Mouse (Mus musculus) small intestine, adult 2 months (tissue): ENCODE measurements around the gene Ccdc134. TPM values are rescaled to one million over a fixed set of nuclear protein-coding genes. Genes with fewer than 3 reads are reported as not detected.

Experiments
- H3K27ac ChIP-seq: fragments of 200-500 bp; 2 replicates; pipeline ENCODE4 v1.5.1; 2012; ENCODE audit warnings: low read depth, low read length, control low read depth, inconsistent platforms; ENCODE audit not compliant: insufficient read depth
- H3K27me3 ChIP-seq: fragments of 200-500 bp; 2 replicates; pipeline ENCODE4 v1.6.1; 2012; ENCODE audit warnings: mild to moderate bottlenecking, moderate library complexity, low read length, inconsistent platforms; ENCODE audit not compliant: control insufficient read depth, insufficient read depth
- H3K36me3 ChIP-seq: fragments of 200-500 bp; 2 replicates; pipeline ENCODE4 v1.6.1; 2012; ENCODE audit warnings: mild to moderate bottlenecking, low read length, control low read depth, inconsistent platforms; ENCODE audit not compliant: control insufficient read depth, insufficient read depth
- H3K4me1 ChIP-seq: fragments of 200-500 bp; 2 replicates; pipeline ENCODE4 v1.6.1; 2012; ENCODE audit warnings: low read length, inconsistent platforms, mixed read lengths; ENCODE audit not compliant: control insufficient read depth, insufficient read depth, insufficient read length
- H3K4me3 ChIP-seq: fragments of 200-500 bp; 2 replicates; pipeline ENCODE4 v1.5.1; 2012; ENCODE audit warnings: low read depth, mild to moderate bottlenecking, control low read depth, inconsistent platforms, low read length, moderate library complexity
- CTCF ChIP-seq: fragments of 200-500 bp; IDR thresholded peaks from 2 replicates; pipeline ENCODE4 v1.5.1; 2012; ENCODE audit warnings: low read depth, mild to moderate bottlenecking, control low read depth, inconsistent platforms, low read length, moderate library complexity, mixed read lengths; ENCODE audit not compliant: insufficient replicate concordance, insufficient read length; ENCODE audit errors: extremely low read depth
- POLR2A ChIP-seq: fragments of 200-500 bp; IDR thresholded peaks from 2 replicates; pipeline ENCODE4 v1.6.1; 2012; ENCODE audit warnings: low read depth, mild to moderate bottlenecking, control low read depth, inconsistent platforms, low read length, moderate library complexity
- WGBS: fragments of 180-500 bp; shearing (Covaris S2); methylation state at CpG from one replicate; pipeline ENCODE4 v1.1.7; 2018; 5-methylcytosine and 5-hydroxymethylcytosine counted together
- polyA plus RNA-seq: library from polyadenylated mRNA; depleted of rRNA; stranded (reverse); fragments of >200 nt; gene quantifications from 2 replicates; pipeline ENCODE4 v1.2.3, GENCODE M21; 2012

The Ccdc134 gene
- polyA plus RNA-seq, 1 experiment: 6.9 TPM

DNA sequence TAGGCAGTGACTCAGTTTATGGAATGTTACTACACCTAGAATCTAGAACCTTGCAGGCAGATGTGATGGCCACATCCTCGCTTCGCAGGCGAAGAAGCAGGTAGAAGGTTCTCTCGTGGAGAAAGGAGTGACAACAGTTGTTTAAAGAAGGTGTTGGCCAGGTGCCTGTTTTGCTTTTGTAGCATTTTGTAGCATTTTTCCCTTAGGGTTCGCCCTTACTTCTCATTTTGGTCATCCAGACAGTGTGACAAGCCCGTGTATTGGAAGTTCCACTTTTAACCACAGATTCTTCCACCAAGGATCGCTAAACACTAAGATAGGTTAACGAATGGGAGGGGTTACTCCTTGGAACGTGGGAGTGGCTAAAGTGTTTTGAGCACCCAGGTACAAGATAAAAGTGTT, 20.8 kb downstream of the Ccdc134 start:
- no peaks in the 10 kb centered on the region for H3K36me3 ChIP-seq
- H3K4me3 ChIP-seq: peak overlapping the region; percentile 82
- TF ChIP-seq CTCF: no peak
- H3K27me3 ChIP-seq: no peaks in the 10 kb centered on the region
- peaks cover 18% of the 10 kb centered on the region; the same call in 1 of the 2 replicates for H3K4me1 ChIP-seq
- H3K27ac ChIP-seq: peak overlapping the region; percentile 75
- WGBS: 5% methylated on average over 9 of the region's 9 CpGs

DNA sequence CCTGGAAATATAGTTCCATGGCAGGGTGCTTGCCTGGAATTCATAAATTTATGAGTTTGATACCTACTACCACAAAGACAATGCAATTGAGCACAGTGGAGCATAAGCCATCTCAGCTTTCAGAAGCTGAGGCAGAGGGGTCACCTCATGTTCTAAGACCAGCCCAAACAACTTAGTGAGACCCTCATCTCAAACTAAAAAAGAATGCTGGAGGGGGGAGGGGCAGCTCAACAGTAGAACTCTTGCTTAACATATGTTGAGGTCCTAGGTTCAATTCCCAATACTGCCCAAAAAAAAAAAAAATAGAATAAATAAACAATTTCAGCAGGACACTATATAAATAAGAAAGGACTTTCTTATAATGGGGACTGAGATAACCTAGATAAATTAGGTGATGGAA, 22.3 kb downstream of the Ccdc134 start:
- H3K27me3 ChIP-seq: no peaks in the 10 kb centered on the region
- no peak overlapping the region for H3K4me3 ChIP-seq
- H3K36me3 ChIP-seq: no peaks in the 10 kb centered on the region
- H3K4me1 ChIP-seq: peaks cover 18% of the 10 kb centered on the region
- TF ChIP-seq POLR2A: no peak
- no peak for TF ChIP-seq CTCF
- no peak overlapping the region for H3K27ac ChIP-seq

DNA sequence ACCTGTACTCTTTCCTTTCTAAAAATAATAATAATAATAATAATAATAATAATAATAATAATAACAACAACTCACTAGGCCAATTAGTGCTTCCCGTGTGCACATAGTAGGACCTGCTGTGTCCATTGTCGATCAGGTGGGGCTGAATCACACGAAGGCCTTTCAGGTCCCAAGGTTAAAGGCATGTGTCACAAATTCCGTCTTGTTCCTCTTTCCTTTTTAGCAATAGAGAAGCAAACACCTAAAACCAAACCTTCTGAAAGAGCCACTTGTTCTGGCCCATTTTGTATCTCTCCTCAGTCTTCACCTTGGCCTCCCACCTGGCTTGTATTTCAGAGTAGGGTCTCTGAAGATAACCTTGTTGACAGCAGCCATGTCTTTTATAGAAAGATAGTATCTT, 23.5 kb downstream of the Ccdc134 start:
- 78% methylated on average over 4 of the region's 4 CpGs for WGBS
- H3K27ac ChIP-seq: no peak overlapping the region
- H3K4me1 ChIP-seq: peaks cover 15% of the 10 kb centered on the region
- H3K4me3 ChIP-seq: no peak overlapping the region
- TF ChIP-seq POLR2A (no peak), CTCF (no peak)
- H3K36me3 ChIP-seq: no peaks in the 10 kb centered on the region; the same call in 1 of the 2 replicates
- no peaks in the 10 kb centered on the region for H3K27me3 ChIP-seq

DNA sequence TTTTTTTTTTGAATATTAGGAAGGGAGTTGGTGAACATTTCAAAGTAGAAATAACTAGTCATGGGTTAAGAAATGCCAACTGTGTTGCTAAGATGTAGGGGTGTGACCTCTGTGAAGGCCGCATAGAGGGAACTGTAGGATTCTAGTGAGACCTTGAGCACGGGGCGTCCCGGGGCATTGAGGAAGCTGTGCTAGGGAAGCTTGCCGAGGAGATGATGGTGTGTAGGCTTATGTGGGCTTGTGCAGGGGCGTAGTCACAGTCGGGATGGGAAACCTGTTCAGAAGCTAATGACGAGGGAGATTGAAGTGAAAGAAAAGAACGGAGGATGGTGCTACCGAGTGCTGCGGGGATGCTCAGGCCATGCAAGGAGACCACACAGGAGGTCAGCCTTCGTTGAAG, 24.3 kb downstream of the Ccdc134 start:
- 73% methylated on average over 12 of the region's 12 CpGs for WGBS
- no peaks in the 10 kb centered on the region for H3K27me3 ChIP-seq
- no peaks in the 10 kb centered on the region; the same call in 1 of the 2 replicates for H3K36me3 ChIP-seq
- H3K4me3 ChIP-seq: no peak overlapping the region
- TF ChIP-seq CTCF (no peak), POLR2A (no peak)
- H3K4me1 ChIP-seq: peaks cover 15% of the 10 kb centered on the region
- no peak overlapping the region for H3K27ac ChIP-seq

- Histone ChIP-seq H3K27ac (no peak overlapping the region), H3K4me3 (no peak overlapping the region), H3K36me3 (no peaks in the 10 kb centered on the region; the same call in 1 of the 2 replicates), H3K4me1 (peaks cover 15% of the 10 kb centered on the region), H3K27me3 (no peaks in the 10 kb centered on the region)
- WGBS: 75% methylated on average over 7 of the region's 7 CpGs
- no peak for TF ChIP-seq CTCF
- no peak for TF ChIP-seq POLR2A
These were observed 24.7 kb downstream of the Ccdc134 start for GRCm38 (mm10) chr15:82152435-82152834.

- TF ChIP-seq POLR2A (no peak), CTCF (no peak)
- peaks cover 23% of the 10 kb centered on the region for H3K4me1 ChIP-seq
- no peaks in the 10 kb centered on the region for H3K27me3 ChIP-seq
- no peaks in the 10 kb centered on the region; the same call in none of the 2 replicates for H3K36me3 ChIP-seq
- WGBS: 89% methylated on average over 6 of the region's 6 CpGs
- peak overlapping the region; percentile 2; the same call in 1 of the 2 replicates for H3K27ac ChIP-seq
- H3K4me3 ChIP-seq: no peak overlapping the region
These were observed 28.6 kb downstream of the Ccdc134 start for GRCm38 (mm10) chr15:82156298-82156697.

GRCm38 (mm10) chr15:82156902-82157301, 29.2 kb downstream of the Ccdc134 start:
- Histone ChIP-seq H3K4me3 (no peak overlapping the region), H3K27me3 (no peaks in the 10 kb centered on the region), H3K4me1 (peaks cover 23% of the 10 kb centered on the region), H3K27ac (peak overlapping the region; percentile 2; the same call in 1 of the 2 replicates), H3K36me3 (no peaks in the 10 kb centered on the region; the same call in none of the 2 replicates)
- 65% methylated on average over 10 of the region's 10 CpGs for WGBS
- TF ChIP-seq POLR2A: no peak
- TF ChIP-seq CTCF: no peak
